Mouse (Mus musculus): ENCODE measurements at regions not wholly inside any gene's neighbourhood (a gene's known extent, or its start where the extent isn't known, plus 50 kb on each side); places are given as distances from the start of the nearest gene placed in this dataset.

DNA sequence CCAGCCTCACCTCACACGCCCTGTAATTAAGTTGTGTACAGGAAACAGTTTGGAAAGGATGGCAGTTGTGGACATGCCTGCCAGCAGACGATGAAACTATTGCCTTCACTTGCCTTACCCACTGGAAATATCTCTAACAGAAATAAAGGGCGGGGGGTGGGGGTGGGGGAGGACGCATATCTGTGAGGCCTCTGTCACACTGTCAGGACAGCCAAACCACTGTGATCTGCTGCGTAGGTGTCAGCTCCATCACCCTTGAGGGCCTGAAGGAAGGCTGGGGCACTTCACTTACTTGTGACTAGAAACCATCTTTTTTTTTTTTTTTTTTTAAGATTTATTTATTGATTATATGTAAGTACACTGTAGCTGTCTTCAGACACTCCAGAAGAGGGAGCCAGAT is 106.8 kb upstream of the Bach2 start:
- no peak for TF ChIP-seq CTCF (IDR thresholded peaks at IDR 0.05; ENCODE audit: extremely low read depth, insufficient read length, insufficient replicate concordance, low read depth, low read length)
- no peak for TF ChIP-seq POLR2A (IDR thresholded peaks at IDR 0.05; ENCODE audit: low read depth, low read length)

All from small intestine, adult 2 months (tissue).